Mouse (Mus musculus) liver, postnatal 0 days (tissue): ENCODE measurements around the gene Ghsr.

ENCODE experiments used
- CTCF ChIP-seq: sonication (generic); IDR thresholded peaks from 2 replicates; pipeline ENCODE4 v1.5.1; 2016; ENCODE audit warnings: antibody characterized with exemption, low read depth
- EP300 ChIP-seq: IDR thresholded peaks from 2 replicates; pipeline ENCODE4 v1.6.1; 2016; ENCODE audit warnings: antibody characterized with exemption, low read depth, mild to moderate bottlenecking

GRCm38 (mm10) chr3:27323551-27323950 is 47.6 kb upstream of the Ghsr start:
- no peak for TF ChIP-seq CTCF
- no peak for TF ChIP-seq EP300
